Mouse (Mus musculus): ENCODE data around the gene Espl1.

GRCm38 (mm10) chr15:102247252-102248130 lies 48.6 kb upstream of the Espl1 start:
- TF ChIP-seq CTCF (IDR thresholded peaks at IDR 0.05; ENCODE audit: extremely low read depth, insufficient read depth, insufficient read length, insufficient replicate concordance) (no peak), POLR2A (IDR thresholded peaks at IDR 0.05; ENCODE audit: low read depth, low read length) (no peak; the same call in 1 of the 2 replicates)
